Mouse (Mus musculus) ovary, adult 2 months (tissue): Measurements from ENCODE around the gene Apba1. TPM values are rescaled to one million over a fixed set of nuclear protein-coding genes. Genes with fewer than 3 reads are reported as not detected.

ENCODE experiments used
- polyA plus RNA-seq: library from polyadenylated mRNA; depleted of rRNA; stranded (reverse); fragments of >200 nt; gene quantifications from 2 replicates; pipeline ENCODE4 v1.2.3, GENCODE M21; 2012; rRNA removed

The Apba1 gene
- 8.7 and 9.1 TPM in 2 replicates for polyA plus RNA-seq

DNA sequence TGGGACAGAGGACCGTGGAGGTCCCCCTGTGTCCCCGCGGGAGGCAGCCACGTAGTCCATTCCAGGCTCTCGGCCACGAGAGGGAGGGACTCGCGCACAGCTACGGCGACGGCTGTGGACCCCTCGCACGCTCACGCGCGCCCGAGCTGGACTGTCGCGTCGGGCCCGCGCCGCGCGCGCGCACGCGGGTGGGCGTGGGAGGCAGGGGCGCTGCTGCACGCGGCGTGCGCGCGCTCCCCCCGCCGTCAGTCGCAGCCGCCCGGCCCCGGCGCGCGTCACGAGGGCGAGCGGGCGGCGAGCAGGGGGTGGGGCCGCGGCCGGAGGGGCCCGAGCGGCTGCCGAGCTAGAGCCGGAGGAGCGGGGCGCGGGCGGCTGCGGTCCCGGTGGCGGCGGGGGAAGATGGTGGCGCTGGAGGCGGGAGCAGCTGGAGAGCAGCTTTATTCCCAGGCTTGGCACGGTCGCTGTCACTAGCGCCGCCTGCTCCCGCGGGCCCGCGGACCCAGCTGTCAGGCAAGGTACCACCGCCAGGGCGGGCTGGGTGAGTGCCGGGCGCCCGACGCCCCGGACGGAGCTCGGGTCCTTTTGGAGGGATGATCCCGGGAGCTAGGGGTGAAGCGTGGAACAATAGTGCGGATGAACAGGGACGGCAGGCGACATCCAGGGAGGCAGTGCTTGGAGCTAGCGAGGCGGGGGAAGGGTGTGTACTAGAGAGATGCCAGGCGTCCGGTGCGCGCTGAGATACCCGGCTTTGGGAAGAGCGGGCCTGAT lies at the start of gene Apba1:
TSS of gene Apba1 (plus strand) at position 334 of the 768 bp plus-strand sequence.

Other genes with a start within 250 kb of the Apba1 start
- gene 1700028P14Rik, start 106.1 kb upstream of the Apba1 start, polyA plus RNA-seq: 2.3 and 2.9 TPM in 2 replicates
- 1.9 and 2.3 TPM in 2 replicates for gene Ptar1, start 71.5 kb upstream of the Apba1 start, polyA plus RNA-seq